Mouse (Mus musculus) urinary bladder, adult 18-20 months (tissue): ENCODE results near the gene Vmn2r89.
"Not testable (repeated sequence)": the region's sequence is repeated elsewhere in the genome, so short reads cannot be mapped to it uniquely, and the experiment has no call there.

ENCODE experiments used
- DNase-seq, 2 experiments: peaks; one replicate each; pipeline ENCODE4 v3.0.0; 2022; ENCODE audit warnings: low spot score in 2 of 2, mixed read lengths in 2 of 2

Vmn2r89 gene

DNA sequence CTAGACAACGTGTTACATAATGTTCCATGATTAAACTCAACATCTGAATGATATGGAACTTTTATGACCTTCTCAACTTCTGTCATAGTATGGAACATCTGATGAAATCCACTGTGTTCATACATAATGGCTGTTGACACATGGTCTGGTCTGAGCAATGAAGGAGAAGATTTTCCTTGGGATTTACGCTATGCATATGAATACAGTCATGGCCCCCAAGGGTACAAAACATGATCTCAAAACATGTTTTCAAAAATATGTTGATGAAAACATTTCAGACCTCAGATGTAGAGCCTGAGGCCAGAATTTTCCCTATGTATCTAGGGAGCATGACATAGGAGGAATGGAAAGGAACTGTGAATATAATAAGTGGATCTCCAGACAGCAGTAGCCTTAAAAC, at the start of gene Vmn2r89:
Vmn2r89 (plus strand) TSS at position 301 of the 400 bp plus-strand sequence.
- DNase-seq: not testable (repeated sequence)

DNA sequence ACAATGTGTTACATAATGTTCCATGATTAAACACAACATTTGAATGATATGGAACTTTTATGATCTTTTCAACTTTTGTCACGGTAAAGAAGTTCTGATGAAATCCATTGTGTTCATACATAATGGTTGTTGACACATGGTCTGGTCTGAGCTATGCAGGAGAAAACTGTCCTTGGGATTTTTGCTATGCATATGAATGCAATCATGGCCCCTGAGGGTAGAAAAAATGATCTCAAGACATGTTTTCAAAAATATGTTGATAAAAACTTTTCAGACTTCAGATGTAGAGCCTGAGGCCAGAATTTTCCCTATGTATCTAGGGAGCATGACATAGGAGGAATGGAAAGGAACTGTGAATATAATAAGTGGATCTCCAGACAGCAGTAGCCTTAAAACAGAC, 41.1 kb upstream of the Vmn2r89 start, which contains the start of gene Vmn2r88:
Vmn2r88 (plus strand) TSS at position 301 of the 400 bp plus-strand sequence.
- no peak for DNase-seq

DNA sequence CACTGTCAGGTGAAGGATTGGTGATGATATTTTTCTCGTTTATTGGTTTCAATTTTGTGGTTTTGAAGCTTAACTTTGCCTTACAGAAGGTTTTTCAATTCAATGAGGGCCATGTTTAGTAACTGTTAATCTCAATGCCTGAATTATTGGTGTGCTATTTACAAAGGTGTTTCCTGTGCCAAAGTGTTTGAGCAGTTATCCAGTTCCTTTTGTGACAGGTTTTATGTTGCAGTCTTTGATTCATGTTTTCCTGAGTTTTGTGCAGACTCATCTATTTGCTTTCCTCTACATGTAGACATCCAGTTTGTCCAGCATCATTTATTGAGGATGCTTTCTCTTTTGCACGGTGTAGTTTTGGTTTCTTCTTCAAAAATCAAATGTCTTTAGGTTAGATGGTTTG, 27.8 kb upstream of the Vmn2r89 start:
- DNase-seq: no peak

GRCm38 (mm10) chr14:51430138-51430537, 21.5 kb upstream of the Vmn2r89 start:
- not testable (repeated sequence) for DNase-seq

DNA sequence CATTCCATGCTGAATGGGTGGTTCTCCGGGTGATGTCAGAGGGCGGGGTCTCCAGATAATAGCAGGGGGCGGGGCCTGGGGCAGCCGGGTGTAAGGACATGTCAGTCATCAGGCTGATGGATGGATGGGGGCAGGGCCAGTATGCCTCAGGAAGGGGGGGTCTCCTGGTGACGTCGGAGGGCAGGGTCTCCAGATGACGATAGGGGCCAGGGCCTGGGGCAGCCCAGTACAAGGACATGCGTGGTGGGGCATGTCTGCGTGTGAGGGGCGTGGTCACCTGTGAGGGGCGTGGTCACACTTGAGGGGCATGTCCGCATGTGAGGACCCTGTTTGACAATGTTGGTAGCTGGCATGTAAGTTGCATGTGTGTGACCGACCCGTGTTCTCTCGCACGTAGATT, 17.1 kb upstream of the Vmn2r89 start:
- no peak for DNase-seq

GRCm38 (mm10) chr14:51435020-51435419, 16.6 kb upstream of the Vmn2r89 start:
- DNase-seq: no peak

DNA sequence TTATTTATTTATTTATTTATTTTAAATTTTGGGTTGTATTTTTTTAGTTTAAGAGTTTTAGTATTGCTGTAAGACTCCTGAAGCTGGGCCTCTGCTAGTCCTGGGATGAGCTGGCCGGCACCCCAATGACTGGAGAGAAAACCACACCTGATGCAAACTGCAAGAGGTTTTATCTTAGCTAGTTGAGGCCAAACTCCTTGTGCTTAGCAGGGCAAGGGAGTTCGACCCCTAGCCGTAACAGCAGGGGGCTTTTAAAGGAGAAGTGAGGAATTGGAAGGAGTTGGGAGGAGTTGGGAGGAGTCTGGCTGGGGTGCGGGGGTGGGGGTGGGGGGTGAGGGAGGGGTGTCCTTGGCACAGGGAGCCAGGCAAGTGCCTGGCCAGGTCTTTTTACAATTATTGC, 12.7 kb upstream of the Vmn2r89 start:
- no peak for DNase-seq

GRCm38 (mm10) chr14:51480278-51480677, 28.6 kb downstream of the Vmn2r89 start:
- not testable (repeated sequence) for DNase-seq

DNA sequence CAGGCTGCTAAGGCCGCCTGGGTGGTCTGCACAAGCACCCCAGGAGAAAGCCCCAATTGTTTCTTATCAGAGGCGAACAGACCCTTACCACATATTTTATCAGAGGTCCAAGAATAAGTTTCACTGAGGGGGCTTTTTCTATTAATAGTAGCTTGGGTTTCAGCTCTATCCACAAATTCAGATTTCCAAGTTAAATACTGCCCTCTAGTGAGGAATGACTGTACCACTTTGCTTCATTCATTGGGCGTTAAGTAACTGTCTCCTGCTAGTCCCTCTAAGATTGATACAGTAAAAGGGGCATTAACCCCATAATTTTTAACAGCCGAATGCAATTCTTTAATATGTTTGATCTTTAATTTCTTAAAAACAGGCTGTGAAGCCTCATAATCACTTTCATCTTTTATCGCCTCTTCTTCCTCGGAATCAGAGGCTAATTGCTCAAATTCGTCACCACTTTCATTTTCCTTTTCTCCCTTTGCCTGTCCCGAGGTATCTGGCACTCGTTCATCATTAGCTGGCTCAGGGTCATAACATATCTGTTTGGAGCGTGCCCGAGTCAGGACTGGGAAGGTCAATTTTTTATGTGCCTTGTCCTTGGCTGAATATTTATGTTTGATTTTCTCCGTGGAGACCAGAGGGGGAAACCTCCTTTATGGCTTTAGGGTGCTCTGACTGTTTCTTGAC, 29.8 kb downstream of the Vmn2r89 start:
- DNase-seq: not testable (repeated sequence)

DNA sequence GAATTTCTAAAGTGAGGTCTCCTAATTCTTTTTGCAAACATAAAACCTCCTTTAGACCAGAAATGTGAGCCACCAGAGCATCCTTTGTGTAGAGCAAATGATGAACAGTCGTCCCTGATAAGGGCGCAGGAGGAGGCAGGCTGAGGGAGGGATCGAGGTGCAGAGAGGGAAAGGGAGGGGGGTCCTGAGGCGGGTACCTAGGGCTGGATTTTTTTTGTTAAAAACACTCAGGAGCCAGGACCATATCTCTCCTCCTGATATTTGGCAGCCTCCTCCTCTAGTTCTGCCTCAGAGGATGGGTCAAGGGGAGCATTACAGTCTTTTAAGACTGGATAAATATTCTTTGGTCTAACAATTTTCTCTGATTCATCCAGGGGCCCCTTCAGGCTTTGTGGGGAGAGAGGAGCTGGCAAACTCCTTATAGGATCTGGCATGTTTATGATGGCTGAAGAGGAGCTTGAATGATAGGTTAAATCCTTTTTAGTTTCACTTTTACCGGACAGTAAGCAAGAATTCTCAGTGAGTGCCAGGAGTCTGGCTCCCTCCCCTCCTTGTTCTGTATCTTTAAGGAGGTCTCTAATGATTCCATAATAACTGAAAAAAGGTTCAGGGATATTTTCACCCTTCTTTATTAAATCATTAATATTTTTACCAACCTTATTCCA, 30.5 kb downstream of the Vmn2r89 start:
- DNase-seq: no peak

DNA sequence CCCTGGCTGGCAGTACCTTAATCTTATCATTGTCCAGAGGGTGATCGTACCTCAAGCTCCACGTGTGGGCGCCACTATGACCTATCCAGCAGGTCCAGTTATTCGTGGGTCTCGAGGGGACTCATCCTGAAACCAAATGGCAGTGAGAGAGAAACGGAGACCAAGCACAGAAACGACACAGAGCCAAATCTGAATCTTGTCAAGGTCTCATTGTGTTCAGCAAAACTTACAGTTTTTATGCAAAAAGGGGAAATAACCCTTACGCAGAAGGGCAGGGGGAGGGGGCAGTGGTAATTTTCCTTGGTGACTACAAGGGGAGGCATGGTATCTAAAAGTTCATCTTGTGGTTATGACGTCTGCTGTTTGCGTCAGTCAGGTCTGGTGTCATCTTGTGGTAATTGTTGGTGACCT, 31.3 kb downstream of the Vmn2r89 start:
- not testable (repeated sequence) for DNase-seq

- no peak for DNase-seq
These were observed 32.0 kb downstream of the Vmn2r89 start for GRCm38 (mm10) chr14:51483671-51484070.

DNA sequence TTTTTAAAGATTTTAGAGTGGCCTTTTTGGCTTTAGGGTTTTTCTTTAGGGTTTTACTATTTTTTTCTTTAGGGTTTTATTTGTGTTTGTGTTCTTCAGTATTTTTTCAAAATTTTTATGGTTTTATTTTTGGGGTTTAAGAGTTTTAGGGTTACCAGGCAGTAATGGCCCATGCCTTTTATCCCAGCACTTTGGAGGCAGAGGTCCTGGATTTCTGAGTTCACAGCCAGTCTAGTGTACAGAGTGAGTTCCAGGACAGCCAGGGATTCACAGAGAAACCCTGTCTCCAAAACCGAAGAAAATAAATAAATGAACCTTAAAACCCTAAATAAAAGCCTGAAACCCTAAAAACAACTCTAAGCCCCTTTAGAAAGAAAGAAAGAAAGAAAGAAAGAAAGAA, 34.5 kb downstream of the Vmn2r89 start:
- no peak for DNase-seq

DNA sequence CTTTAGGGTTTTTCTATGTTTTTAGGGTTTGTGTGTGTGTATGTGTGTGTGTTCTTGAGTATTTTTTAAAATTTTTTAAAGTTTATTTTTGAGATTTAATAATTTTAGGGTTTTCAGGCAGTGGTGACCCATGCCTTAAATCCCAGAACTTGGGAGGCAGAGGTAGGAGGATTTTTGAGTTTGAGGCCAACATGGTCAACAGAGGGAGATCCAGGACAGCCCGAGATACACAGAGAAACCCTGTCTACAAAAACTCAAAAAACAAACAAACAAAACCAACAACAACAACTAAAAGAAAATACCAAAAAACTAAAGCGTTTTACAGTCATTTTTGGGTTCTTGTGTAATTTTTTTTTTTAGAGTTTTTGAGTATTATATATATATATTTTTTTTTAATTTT, 44.1 kb downstream of the Vmn2r89 start:
- DNase-seq: no peak

DNA sequence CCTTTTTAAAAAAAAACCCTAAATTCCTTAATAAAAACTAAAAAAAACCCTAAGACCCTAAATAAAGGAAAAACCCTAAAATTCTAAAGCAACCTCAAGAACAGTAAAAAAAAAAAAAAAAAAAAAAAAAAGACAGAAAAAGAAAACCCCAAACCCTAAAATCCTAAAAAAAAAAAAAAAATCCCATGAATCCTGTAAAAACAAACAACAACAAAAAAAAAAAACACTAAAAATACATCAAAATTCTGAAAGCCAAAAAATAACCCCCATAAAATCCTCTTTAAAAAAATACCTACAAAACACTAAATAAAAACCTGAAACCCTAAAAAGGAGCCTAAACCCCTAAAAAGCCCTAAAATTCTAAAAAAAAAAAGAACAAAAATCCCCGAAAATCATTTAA, 45.3 kb downstream of the Vmn2r89 start:
- DNase-seq: no peak

DNA sequence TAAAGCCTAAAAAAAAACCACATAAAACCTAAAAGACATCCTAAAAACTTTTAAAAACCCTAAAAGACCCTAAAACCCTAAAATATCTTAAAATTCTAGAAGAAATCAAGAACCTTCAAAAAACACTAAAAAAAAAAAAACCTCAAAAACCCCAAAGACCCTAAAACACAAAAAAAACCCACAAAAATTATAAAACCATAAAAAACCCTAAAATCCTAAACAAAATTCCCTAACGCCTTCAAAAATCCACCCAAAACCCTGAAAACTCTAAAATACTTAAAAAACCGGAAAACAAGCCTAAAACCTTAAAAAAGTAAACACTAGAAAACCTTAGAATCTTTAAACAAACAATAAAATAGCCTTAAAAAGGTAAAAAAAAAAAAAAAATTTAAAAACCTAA, 46.3 kb downstream of the Vmn2r89 start:
- no peak for DNase-seq

- DNase-seq: no peak
These were observed 48.1 kb downstream of the Vmn2r89 start for GRCm38 (mm10) chr14:51499707-51500275.

GRCm38 (mm10) chr14:51500461-51500860, 48.8 kb downstream of the Vmn2r89 start:
- no peak for DNase-seq

DNA sequence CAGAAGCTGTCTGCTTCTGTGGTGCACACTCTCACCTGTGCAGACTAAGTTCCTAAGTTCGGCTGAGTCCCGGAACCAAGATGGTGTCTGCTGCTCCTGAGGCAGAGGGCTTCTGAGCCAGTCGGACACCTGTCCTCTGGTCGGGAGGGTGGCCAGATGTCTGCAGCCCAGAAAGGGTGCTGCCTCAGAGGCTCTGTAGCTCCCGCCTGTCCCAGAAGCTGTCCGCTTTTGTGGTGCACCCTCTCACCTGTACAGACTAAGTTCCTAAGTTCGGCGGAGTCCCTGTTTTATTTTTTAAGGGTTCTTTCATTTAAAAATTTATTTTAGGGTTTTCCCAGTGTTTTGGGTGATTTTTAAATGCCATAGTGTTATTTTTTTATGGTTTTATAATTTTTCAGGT, 55.8 kb downstream of the Vmn2r89 start:
- no peak for DNase-seq
